Mouse (Mus musculus): ENCODE data around the gene Wfdc1. TPM values are rescaled to one million over a fixed set of nuclear protein-coding genes. Genes with fewer than 3 reads are reported as not detected.
A peak's percentile ranks its signal among the peaks of the same experiment; 100 is the strongest.

Wfdc1 gene
- polyA plus RNA-seq, 1 experiment from 2014 or later = 2.1 TPM

- peaks cover 4% of the 10 kb centered on the region; the same call in 1 of the 2 replicates for H3K4me1 ChIP-seq (replicated peaks)
- H3K9ac ChIP-seq (replicated peaks) = no peak within 1 kb of the TSS
- H3K27me3 ChIP-seq = peaks cover 50% of the 10 kb centered on the region
- H3K36me3 ChIP-seq = no peaks in the 10 kb centered on the region
- H3K27ac ChIP-seq = no peak within 1 kb of the TSS
- no peak for ATAC-seq
- no peak within 1 kb of the TSS for H3K4me3 ChIP-seq (replicated peaks)
- H3K4me2 ChIP-seq (replicated peaks) = no peak within 1 kb of the TSS
- no peaks in the 10 kb centered on the region for H3K9me3 ChIP-seq
- WGBS = 4% methylated on average over 23 of the region's 26 CpGs
Observed at GRCm38 (mm10) chr8:119699549-119700134, 33.5 kb downstream of the Wfdc1 start, which contains the start of gene Atp2c2. TSS of gene Atp2c2 (plus strand) at chr8:119700009.

DNA sequence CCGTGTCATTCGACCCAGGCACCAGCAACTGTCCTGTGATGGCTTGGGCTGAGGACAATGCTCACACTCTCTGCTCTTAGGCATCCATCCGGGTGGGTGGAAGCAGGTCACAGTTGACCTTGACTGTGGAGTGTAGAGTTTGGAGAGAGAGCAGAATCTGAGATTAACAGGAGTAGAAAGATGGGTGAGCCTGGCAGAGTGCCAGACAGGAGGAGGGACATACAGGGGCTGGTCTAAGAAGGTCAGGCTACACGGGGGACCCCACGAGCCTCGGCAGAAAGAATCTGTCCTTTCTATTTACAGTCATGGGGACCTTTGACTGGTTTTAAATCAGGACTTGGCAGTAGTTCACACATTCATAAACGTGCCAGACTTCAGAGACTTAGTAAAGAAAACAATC is 36.8 kb downstream of the Wfdc1 start:
- WGBS = 77% methylated on average over 7 of the region's 7 CpGs
- Histone ChIP-seq H3K36me3 (no peaks in the 10 kb centered on the region), H3K4me3 (replicated peaks) (no peak overlapping the region), H3K27me3 (peaks cover 48% of the 10 kb centered on the region), H3K9ac (replicated peaks) (no peak overlapping the region), H3K27ac (no peak overlapping the region), H3K4me2 (replicated peaks) (no peak overlapping the region), H3K9me3 (no peaks in the 10 kb centered on the region), H3K4me1 (replicated peaks) (peaks cover 4% of the 10 kb centered on the region; the same call in 1 of the 2 replicates)
- no peak for ATAC-seq

DNA sequence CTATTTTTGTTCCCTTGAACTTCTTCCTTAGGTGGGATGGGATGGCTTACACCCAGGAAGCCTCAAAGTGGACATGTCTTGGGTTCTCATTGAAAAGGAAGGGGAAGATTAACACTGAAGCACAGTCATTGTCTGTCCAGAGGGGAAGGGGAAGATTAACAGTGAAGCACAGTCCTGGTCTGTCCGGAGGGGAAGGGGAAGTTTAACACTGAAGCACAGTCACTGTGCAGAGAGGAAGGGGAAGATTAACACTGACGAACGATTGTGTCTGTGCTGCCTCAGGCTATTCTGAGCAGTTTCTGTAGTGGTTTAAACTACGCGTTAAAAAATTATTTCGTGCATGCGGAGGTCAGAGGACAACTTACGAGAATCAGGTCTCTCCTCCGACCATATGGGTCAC is 41.0 kb downstream of the Wfdc1 start:
- no peaks in the 10 kb centered on the region for H3K9me3 ChIP-seq
- H3K27ac ChIP-seq = no peak overlapping the region
- peaks cover 4% of the 10 kb centered on the region for H3K4me1 ChIP-seq (replicated peaks)
- 92% methylated on average over 9 of the region's 9 CpGs for WGBS
- H3K9ac ChIP-seq (replicated peaks) = no peak overlapping the region
- H3K27me3 ChIP-seq = peaks cover 6% of the 10 kb centered on the region
- no peak for ATAC-seq
- H3K4me3 ChIP-seq (replicated peaks) = no peak overlapping the region
- no peak overlapping the region for H3K4me2 ChIP-seq (replicated peaks)
- no peaks in the 10 kb centered on the region for H3K36me3 ChIP-seq

- 92% methylated on average over 8 of the region's 8 CpGs for WGBS
- Histone ChIP-seq H3K4me1 (replicated peaks) (peaks cover 8% of the 10 kb centered on the region), H3K9ac (replicated peaks) (no peak overlapping the region), H3K27me3 (no peaks in the 10 kb centered on the region), H3K4me3 (replicated peaks) (no peak overlapping the region), H3K36me3 (no peaks in the 10 kb centered on the region), H3K27ac (no peak overlapping the region), H3K4me2 (replicated peaks) (no peak overlapping the region), H3K9me3 (no peaks in the 10 kb centered on the region)
- no peak for ATAC-seq
Observed at GRCm38 (mm10) chr8:119708471-119708870, 42.3 kb downstream of the Wfdc1 start.

DNA sequence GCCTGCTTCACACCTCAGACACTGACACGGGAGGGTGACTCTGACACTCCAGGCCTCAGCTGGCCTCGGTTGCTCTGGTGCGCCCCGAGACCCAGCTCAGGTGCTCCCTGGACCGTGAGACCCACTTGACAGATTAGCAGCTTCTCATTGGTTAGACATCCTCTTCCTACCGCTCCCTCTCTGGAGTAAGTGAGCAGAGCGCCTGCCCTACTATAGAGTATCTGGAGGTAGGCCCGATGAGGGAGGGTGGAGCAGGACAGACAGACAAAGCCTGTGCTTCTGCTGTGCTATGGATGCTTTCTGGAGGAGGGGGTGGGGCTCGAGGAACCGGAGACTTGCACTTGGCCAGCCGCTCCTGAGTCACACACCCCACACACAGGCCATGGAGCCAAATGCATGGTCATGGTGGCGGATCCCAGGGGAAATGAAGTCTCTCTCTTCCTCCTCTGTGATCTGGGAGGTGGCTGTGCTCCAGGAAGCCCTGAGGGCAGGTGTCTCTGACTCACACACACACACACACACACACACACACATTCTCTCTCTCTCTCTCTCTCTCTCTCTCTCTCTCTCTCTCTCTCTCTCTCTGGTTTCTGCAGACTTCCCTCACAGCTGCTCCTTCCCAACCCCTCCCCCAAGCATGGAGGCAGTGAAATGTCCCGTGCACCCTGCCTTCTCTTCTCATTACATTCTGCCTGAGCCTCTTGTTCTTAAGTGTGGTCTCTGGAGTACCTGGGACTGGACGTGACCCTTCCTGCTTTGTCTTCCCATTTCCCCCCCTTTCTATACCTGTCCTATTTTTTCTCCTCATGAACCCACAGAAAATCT is 42.9 kb downstream of the Wfdc1 start:
- 0 out of 2 replicates have a peak, but pooled peaks have one; percentile 30 for ATAC-seq
- H3K36me3 ChIP-seq = no peaks in the 10 kb centered on the region

GRCm38 (mm10) chr8:119709703-119710093 is 43.5 kb downstream of the Wfdc1 start:
- no peak overlapping the region for H3K9ac ChIP-seq (replicated peaks)
- no peaks in the 10 kb centered on the region for H3K36me3 ChIP-seq
- WGBS = 83% methylated on average over 11 of the region's 11 CpGs
- no peak overlapping the region for H3K4me2 ChIP-seq (replicated peaks)
- no peaks in the 10 kb centered on the region for H3K27me3 ChIP-seq
- no peaks in the 10 kb centered on the region for H3K9me3 ChIP-seq
- no peak for ATAC-seq
- H3K4me1 ChIP-seq (replicated peaks) = peaks cover 11% of the 10 kb centered on the region
- H3K27ac ChIP-seq = no peak overlapping the region
- H3K4me3 ChIP-seq (replicated peaks) = no peak overlapping the region

More for the DNA sequence above, 42.9 kb downstream of the Wfdc1 start:
- no peak overlapping the region for H3K27ac ChIP-seq
- H3K9me3 ChIP-seq = no peaks in the 10 kb centered on the region
- no peak overlapping the region for H3K4me2 ChIP-seq (replicated peaks)
- H3K4me1 ChIP-seq (replicated peaks) = peaks cover 11% of the 10 kb centered on the region
- no peak overlapping the region for H3K4me3 ChIP-seq (replicated peaks)
- 68% methylated on average over 14 of the region's 14 CpGs for WGBS
- H3K27me3 ChIP-seq = no peaks in the 10 kb centered on the region
- H3K9ac ChIP-seq (replicated peaks) = no peak overlapping the region

DNA sequence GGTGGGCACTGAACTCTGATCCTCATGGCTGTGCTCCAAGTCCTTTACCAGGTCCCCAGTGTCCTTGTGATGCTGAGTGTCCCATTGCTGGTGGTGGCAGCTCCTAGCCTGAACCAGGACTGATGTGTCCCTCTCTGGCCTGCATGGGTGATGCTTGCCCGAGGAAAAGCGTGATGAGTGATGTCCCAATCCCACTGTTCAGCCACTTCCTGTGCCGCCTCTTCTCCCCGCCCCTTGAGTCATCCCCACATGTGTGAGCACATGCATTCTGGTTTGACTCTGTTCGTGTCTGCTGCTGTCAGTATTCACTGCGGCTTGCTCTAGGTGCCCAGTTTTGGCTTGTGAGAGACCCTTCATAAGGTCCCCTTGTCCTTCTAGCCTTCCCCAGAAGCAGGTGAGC is 46.1 kb downstream of the Wfdc1 start:
- H3K9ac ChIP-seq (replicated peaks) = no peak overlapping the region
- H3K27me3 ChIP-seq = no peaks in the 10 kb centered on the region
- peaks cover 11% of the 10 kb centered on the region for H3K4me1 ChIP-seq (replicated peaks)
- ATAC-seq = no peak
- H3K27ac ChIP-seq = no peak overlapping the region
- no peaks in the 10 kb centered on the region for H3K9me3 ChIP-seq
- no peak overlapping the region for H3K4me2 ChIP-seq (replicated peaks)
- H3K36me3 ChIP-seq = no peaks in the 10 kb centered on the region
- WGBS = 77% methylated on average over 6 of the region's 6 CpGs
- H3K4me3 ChIP-seq (replicated peaks) = no peak overlapping the region

DNA sequence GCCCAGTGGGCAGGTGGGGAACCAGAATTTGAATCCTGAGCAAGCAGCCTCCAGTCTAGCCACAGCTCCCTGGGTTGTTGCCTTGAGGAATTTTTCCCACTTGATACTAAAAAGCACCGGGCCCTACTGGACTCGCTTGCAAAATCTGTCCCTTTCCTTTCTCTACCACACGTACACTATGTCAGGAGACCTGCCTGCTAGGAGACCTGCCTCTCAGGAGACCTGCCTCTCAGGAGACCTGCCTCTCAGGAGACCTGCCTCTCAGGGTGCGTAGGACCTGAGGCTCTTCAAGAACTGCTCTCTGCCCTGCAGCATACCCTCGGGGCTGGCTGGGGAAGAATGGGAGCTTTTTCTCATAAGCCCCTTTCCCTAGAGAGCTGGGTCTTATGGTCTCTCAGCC is 47.3 kb downstream of the Wfdc1 start:
- Histone ChIP-seq H3K4me3 (replicated peaks) (no peak overlapping the region), H3K9me3 (no peaks in the 10 kb centered on the region), H3K27ac (no peak overlapping the region), H3K36me3 (no peaks in the 10 kb centered on the region), H3K9ac (replicated peaks) (0 out of 2 replicates have a peak overlapping the region, but pooled peaks have one; percentile 2), H3K4me1 (replicated peaks) (peaks cover 11% of the 10 kb centered on the region), H3K4me2 (replicated peaks) (no peak overlapping the region), H3K27me3 (no peaks in the 10 kb centered on the region)
- WGBS = 75% methylated on average over 5 of the region's 5 CpGs
- ATAC-seq = no peak

- Histone ChIP-seq H3K4me1 (replicated peaks) (peaks cover 7% of the 10 kb centered on the region; the same call in 1 of the 2 replicates), H3K27ac (no peak overlapping the region), H3K27me3 (no peaks in the 10 kb centered on the region), H3K9ac (replicated peaks) (no peak overlapping the region), H3K9me3 (no peaks in the 10 kb centered on the region), H3K36me3 (no peaks in the 10 kb centered on the region), H3K4me3 (replicated peaks) (no peak overlapping the region), H3K4me2 (replicated peaks) (no peak overlapping the region)
- 78% methylated on average over 12 of the region's 12 CpGs for WGBS
- ATAC-seq = no peak
Observed at GRCm38 (mm10) chr8:119715221-119715620, 49.1 kb downstream of the Wfdc1 start.

GRCm38 (mm10) chr8:119716730-119717299 is 50.6 kb downstream of the Wfdc1 start:
- no peak for ATAC-seq
- H3K9me3 ChIP-seq = no peaks in the 10 kb centered on the region
- H3K4me1 ChIP-seq (replicated peaks) = peaks cover 7% of the 10 kb centered on the region; the same call in 1 of the 2 replicates
- no peaks in the 10 kb centered on the region for H3K36me3 ChIP-seq
- H3K9ac ChIP-seq (replicated peaks) = no peak overlapping the region
- no peak overlapping the region for H3K27ac ChIP-seq
- no peak overlapping the region for H3K4me2 ChIP-seq (replicated peaks)
- no peaks in the 10 kb centered on the region for H3K27me3 ChIP-seq
- no peak overlapping the region for H3K4me3 ChIP-seq (replicated peaks)

GRCm38 (mm10) chr8:119717765-119718164 is 51.6 kb downstream of the Wfdc1 start:
- Histone ChIP-seq H3K36me3 (no peaks in the 10 kb centered on the region), H3K27me3 (no peaks in the 10 kb centered on the region), H3K4me2 (replicated peaks) (no peak overlapping the region), H3K27ac (no peak overlapping the region), H3K4me3 (replicated peaks) (no peak overlapping the region), H3K9me3 (no peaks in the 10 kb centered on the region), H3K9ac (replicated peaks) (no peak overlapping the region), H3K4me1 (replicated peaks) (peaks cover 7% of the 10 kb centered on the region; the same call in 1 of the 2 replicates)
- 63% methylated on average over 9 of the region's 9 CpGs for WGBS
- no peak for ATAC-seq

DNA sequence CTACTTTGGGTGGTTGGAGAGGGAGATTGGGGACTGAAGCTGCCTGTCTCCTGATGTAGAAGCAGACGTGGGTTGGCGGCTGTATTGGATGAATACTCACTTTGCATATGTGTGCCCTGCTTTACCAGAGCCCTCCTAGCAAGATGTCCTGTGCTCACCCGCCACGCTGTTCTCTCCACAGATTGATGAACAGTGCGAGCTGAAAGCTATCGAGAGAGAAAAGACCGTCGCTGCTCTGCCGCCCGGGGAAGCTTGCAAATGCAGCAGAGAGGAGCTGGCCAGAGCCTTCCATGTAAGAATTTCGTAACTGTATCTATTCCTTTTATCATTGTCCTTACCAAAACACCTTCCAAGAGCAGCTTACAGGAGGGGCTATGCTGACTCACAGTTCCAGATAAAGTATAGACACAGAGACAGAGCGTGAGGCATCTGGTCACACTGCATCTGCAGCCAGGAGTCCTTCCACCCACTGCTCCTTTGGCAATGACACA is 52.9 kb downstream of the Wfdc1 start:
- no peak overlapping the region for H3K9ac ChIP-seq (replicated peaks)
- no peak overlapping the region for H3K4me3 ChIP-seq (replicated peaks)
- ATAC-seq = no peak
- no peaks in the 10 kb centered on the region for H3K27me3 ChIP-seq
- no peaks in the 10 kb centered on the region for H3K36me3 ChIP-seq
- 60% methylated on average over 12 of the region's 12 CpGs for WGBS
- no peaks in the 10 kb centered on the region for H3K9me3 ChIP-seq
- no peaks in the 10 kb centered on the region for H3K4me1 ChIP-seq (replicated peaks)
- H3K27ac ChIP-seq = no peak overlapping the region
- H3K4me2 ChIP-seq (replicated peaks) = no peak overlapping the region

Data from midbrain, embryonic 13.5 days (tissue).